Mouse (Mus musculus) brain, embryonic 18.5 days (tissue): Measurements from ENCODE around the gene Ppm1a.

Source experiments
- DNase-seq: peaks from one replicate; pipeline ENCODE4 v3.0.0-alpha.2; 2012; ENCODE audit warnings: low read depth, low spot score

Gene Ppm1a

GRCm38 (mm10) chr12:72757086-72757485, at the start of gene Ppm1a:
Gene Ppm1a, plus strand, starts transcription at chr12:72757455.
- no peak for DNase-seq

GRCm38 (mm10) chr12:72709981-72710380, 47.3 kb upstream of the Ppm1a start:
- DNase-seq = no peak

GRCm38 (mm10) chr12:72714896-72715295, 42.4 kb upstream of the Ppm1a start:
- no peak for DNase-seq

DNA sequence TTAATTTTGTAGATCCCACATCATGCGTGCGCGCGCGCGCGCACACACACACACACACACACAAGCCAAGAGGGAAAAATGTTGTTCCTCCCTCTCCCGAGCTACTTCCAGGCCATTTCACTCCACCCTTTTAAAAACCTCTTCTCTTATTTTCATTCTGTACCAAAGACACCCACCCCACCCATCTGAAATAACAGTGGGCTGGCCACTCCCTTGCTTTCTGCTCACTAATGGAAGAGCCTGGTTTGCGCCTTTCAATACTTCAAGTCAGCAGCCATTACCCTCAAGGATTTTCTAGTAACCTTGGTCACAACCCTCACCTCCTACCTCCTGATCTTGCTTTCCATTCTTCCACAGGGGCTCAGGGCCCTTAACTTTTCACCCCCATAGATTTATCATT, 41.4 kb upstream of the Ppm1a start:
- no peak for DNase-seq

- DNase-seq = no peak
Observed at GRCm38 (mm10) chr12:72719046-72719445, 38.2 kb upstream of the Ppm1a start.

DNA sequence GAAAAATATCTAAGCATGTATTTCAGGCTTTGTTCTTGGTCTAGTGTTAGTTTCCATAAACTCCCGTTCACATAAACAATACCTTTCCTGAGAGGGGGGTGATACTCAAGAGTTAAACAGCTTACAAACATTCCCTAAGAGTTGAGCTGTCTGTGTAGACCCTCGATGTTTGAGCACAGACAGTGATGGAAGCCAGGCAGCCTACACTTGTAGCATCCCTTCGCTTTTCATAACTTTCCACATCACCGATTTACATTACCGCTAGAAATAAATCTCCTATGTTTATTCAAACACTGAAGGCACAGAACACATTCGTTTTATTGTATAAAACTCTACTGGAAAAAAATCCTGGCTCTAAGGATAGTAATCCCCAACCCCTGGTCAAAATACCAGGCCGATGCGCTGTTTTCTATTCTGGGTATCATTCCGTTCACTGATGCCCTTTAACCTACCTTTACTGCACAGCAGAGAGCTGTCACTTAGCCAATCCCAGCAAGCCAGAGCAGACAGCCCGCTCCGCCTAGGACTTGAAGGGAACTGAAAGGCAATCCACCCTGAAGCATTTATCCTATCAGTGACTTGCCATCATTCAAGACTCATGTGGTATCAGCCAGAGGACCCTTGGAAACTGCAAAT, 37.7 kb upstream of the Ppm1a start:
- DNase-seq = no peak

DNA sequence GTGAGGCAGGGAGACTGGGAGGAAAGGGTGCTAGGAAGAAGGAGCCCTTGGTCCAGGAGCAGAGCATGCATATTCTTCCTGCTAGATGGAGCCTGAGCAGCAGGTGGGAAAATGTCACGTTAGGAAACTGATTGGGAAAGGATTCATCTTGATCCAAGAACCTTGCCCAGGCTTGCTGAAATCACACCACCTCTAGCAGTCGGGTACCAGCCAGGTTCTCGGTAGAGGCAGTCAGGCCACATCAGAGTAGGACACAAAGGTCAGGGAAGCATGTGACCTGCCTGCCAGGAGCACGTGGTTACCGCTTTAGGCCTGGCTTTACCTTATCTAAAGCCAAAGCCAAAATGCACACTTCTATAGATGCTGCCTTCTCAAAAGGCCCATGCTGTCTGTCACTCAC, 35.5 kb upstream of the Ppm1a start:
- DNase-seq = no peak

GRCm38 (mm10) chr12:72723965-72724364, 33.3 kb upstream of the Ppm1a start:
- no peak for DNase-seq

GRCm38 (mm10) chr12:72727021-72727420, 30.2 kb upstream of the Ppm1a start:
- DNase-seq = no peak

DNA sequence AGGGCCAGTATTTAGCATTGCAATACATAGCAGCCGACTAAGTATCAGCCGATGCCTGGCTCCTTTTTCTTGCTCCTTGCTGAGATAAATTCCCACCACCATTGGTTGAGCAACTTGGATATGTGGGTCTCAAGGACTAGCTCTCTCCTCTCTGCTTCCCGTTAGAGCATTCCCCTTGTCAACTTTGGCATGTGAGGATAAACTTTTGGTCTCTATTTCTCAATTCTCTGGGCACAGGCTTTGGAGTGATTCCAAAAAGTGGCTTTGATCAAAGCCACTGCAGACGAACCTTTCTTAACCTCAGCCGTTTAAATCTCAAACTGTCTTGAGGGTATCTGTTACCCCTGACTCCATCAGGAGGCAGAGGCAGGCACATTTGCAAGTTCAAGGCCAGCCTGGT, 29.6 kb upstream of the Ppm1a start:
- DNase-seq = no peak

DNA sequence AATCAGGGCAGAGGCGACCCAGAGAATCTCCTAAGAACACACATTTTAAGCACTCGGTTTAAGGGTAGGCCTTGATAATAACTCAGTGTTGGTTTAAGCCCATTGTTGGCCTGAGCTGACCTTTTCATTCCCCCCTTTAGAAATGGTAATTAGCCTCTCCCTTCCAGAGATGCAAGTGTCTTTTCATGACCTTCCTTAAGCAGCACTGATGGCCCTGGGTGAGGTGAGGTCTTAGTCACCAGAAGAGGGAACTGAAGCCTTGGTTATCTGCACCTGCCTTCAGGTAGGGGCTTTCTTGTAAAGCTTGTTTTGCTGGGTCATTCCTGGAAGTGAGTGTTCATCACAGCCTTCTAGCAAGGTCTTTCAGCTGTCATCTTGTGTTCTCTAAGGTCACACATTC, 23.1 kb upstream of the Ppm1a start:
- no peak for DNase-seq

DNA sequence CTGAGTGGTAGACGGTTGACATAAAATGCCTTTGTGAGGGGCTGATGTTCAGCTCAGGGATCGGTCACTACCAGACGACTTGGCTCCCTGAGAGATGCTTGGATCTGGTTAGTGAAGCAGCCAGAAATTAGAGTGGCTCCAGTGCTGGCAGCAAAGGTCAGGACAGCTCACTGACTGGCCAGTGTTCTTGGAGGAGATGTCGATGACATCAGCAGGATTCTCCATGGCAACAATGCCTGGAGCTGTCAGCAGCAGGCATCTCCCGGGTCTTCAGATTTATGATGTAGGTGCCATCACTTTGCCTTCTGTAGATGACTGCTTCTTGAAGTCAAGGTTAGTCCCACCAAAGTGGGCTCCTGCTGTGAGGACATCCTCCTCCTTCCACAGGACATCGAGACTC, 16.1 kb upstream of the Ppm1a start:
- DNase-seq = no peak

DNA sequence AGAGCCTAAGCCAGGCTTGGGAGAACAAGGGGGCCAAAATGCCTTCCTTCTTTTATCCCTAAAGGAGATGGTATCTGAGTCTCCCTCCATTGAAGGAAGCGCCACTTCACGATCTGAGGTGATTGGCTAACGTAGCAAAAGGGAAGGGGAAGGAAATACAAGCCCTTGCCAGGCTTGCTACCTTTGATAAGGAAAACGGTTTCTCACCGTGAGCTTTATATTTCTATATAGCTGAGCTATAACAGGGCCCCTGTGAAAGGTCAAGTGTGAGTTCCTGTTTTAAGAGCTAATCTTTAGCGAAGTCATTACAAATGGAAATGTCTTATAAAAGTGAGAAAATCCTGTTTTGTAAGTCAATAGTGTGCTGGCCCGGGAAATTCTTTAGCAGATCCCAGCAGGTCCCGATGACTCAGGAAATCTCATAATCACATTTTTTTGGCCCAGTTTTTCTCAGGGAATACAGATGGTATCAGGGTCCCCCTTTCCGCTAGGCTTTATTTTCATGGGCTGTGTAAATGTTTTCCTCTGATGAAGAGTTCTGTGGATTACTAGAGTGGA, 12.4 kb upstream of the Ppm1a start:
- DNase-seq = no peak

- no peak for DNase-seq
Observed at GRCm38 (mm10) chr12:72745486-72745885, 11.8 kb upstream of the Ppm1a start.

DNA sequence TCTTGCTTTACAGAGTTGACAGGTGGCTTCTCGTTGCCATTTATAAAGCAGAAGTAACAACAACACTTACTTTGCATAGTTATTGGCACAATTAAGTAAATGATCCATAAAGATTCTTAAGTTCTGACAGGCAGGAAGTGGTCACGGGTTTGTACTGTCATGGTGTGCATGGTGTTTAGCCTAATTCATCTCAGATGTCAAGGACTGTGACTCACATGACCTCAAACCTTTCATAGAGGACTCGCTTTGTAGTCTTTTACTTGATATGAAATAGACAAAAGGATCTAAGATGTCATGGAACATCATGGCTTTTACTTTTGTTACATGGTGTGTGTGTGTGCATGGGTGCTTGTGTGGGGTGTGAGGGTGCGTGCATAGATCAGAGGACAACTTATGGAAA, 8.9 kb upstream of the Ppm1a start:
- no peak for DNase-seq

DNA sequence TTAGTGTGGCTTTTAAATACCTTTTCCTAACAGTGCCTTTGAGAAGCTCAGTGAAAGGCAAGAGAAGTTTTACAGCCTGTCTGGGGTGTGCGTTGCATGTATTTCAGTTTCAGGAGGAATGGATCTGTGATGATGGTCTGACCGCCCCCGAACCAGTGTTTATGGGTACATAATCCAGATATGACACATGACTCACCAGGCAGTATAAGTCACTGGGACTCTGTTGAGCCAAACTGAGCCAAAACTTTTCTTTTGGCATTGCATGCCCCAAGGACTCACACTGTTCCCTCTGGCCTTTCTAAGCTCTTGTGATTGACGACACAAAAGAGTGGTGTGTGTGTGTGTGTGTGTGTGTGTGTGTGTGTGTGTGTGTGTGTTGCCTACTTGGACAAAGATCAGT, 8.4 kb upstream of the Ppm1a start:
- no peak for DNase-seq

DNA sequence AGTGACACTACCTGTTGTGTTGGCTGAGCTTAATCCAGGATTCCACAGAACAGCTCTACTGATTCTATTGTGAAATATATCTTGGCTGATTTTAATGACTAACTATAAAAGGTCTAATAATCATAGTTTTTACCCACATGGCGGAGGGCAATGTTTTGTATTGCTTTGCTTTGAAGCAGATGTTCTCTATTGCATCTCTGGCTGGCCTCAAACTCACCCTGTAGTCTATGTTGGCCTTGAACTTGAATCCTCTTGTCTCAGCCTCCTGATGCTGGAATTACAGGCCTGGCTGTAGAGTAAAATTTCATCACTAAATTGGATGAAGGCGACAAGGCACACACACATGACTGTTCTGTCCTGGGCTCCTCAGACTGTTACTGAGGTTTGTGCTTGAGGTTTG, 7.8 kb upstream of the Ppm1a start:
- no peak for DNase-seq

DNA sequence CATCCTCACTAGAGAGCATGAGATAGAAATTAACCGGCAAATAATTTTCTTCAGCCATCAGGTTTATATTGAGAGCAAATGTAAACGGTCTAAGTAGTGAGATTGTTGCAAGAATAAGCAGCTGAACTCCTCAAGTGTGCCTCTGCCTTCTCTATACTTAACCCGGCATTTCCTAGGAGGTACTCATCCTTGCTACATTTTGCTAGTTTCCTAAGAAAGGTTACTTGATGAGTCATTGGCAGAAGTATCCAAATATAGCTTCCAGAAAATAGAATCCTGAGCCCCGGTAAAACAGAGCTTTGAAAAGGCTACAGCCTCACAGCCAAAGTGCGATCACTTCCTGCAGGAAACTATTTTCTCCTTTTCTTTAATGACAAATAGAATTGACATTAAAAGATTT, 7.2 kb upstream of the Ppm1a start:
- DNase-seq = no peak

- DNase-seq = no peak
Observed at GRCm38 (mm10) chr12:72750606-72751005, 6.6 kb upstream of the Ppm1a start.

DNA sequence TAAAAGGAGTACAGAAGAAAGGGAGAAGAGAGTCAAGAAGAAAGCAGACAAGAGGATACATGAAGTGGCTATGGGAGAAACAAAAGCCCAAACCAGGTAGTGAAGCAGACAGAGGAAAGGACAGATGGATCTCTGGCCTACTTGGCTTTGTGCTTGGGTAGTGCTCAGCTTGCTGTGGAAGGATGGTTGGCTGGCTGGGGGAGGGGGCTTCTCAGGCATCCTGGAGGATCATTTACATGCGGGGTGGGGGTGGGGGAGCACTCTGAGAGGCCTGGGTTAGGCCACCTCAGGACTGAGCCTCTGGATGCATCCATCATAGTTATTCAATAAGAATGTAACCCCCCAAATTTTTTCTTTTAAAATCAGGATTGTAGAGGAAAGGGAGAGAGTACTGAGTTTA, 341 bp downstream of the Ppm1a start:
- no peak for DNase-seq

DNA sequence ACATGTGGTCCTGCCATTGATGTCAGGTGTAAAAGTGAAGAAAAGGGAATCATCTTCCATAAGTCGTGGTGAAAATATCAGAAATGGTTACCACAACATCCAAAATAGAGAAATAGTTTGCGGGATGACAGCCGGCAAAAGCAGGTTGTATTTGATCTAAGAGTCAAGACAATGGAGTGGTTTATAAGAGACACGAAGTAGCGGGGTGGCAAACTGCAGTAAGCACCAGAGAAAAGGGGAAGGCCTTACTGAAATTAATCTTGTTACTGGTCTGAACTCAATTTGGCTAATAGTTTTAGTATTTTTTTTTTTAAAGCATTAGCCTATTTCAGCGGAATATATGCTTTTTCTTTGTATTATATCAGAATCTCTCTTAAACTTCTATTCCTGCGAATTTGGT, 2.7 kb downstream of the Ppm1a start:
- DNase-seq = no peak

GRCm38 (mm10) chr12:72760376-72761229, 3.3 kb downstream of the Ppm1a start:
- DNase-seq = peak; percentile 90

DNA sequence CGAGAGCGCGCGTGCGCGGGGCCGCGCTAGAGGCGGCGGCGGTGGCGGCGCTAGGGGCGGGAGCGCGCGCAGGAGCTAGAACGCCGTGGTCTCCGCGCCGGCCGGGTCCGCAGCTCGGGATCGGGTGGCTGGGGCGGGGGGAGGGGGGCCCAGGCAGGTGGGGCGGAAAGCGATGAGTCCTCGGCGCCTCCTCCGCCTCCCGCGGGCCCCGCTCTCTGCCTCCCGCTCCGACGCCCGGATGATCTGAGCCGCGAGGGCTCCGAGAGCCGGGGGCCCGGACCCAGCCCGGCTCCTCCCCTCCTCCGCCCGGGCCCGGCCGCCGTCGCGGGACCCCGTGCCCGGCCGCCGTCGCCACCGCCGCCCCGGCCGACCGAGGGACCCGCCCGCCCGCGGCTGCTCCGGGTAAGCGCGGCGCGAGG, 4.0 kb downstream of the Ppm1a start:
- no peak for DNase-seq
